Mouse (Mus musculus): Measurements from ENCODE around the gene Pdss2.

- TF ChIP-seq POLR2A (IDR thresholded peaks at IDR 0.05; ENCODE audit: insufficient read depth, low read length) (no peak), CTCF (IDR thresholded peaks at IDR 0.05; ENCODE audit: low read depth, low read length) (no peak)
Measured at GRCm38 (mm10) chr10:43273057-43273456, 51.8 kb downstream of the Pdss2 start.
